Mouse (Mus musculus): ENCODE measurements around the gene Ikzf5. TPM values are rescaled to one million over a fixed set of nuclear protein-coding genes. Genes with fewer than 3 reads are reported as not detected.
"Not testable (repeated sequence)": the region's sequence is repeated elsewhere in the genome, so short reads cannot be mapped to it uniquely, and the experiment has no call there.

Ikzf5 gene
- polyA plus RNA-seq, 1 experiment from 2014 or later: 15.3 TPM

GRCm38 (mm10) chr7:131411941-131412270, 1.6 kb upstream of the Ikzf5 start:
- ATAC-seq (ENCODE audit: low read depth) (no peak), DNase-seq (ENCODE audit: low spot score) (no peak)
- 76% methylated on average over 2 of the region's 2 CpGs for WGBS
- H3K27ac ChIP-seq (replicated peaks; ENCODE audit: low read depth, low read length): no peak overlapping the region
- H3K4me3 ChIP-seq (ENCODE audit: low read depth, low read length): peak overlapping the region; percentile 93; the same call in 1 of the 2 replicates
- H3K4me2 ChIP-seq (ENCODE audit: low read depth, low read length): peak overlapping the region; percentile 80
- no peaks in the 10 kb centered on the region for H3K9me3 ChIP-seq (ENCODE audit: control insufficient read depth, low read length)
- peaks cover 15% of the 10 kb centered on the region for H3K4me1 ChIP-seq (ENCODE audit: control insufficient read depth, insufficient read depth, low read length)
- H3K36me3 ChIP-seq (ENCODE audit: control insufficient read depth, insufficient read depth, low read length): no peaks in the 10 kb centered on the region
- H3K27me3 ChIP-seq (replicated peaks; ENCODE audit: control insufficient read depth, insufficient read depth, low read length): no peaks in the 10 kb centered on the region
- H3K9ac ChIP-seq (ENCODE audit: low read depth, low read length): no peak overlapping the region

DNA sequence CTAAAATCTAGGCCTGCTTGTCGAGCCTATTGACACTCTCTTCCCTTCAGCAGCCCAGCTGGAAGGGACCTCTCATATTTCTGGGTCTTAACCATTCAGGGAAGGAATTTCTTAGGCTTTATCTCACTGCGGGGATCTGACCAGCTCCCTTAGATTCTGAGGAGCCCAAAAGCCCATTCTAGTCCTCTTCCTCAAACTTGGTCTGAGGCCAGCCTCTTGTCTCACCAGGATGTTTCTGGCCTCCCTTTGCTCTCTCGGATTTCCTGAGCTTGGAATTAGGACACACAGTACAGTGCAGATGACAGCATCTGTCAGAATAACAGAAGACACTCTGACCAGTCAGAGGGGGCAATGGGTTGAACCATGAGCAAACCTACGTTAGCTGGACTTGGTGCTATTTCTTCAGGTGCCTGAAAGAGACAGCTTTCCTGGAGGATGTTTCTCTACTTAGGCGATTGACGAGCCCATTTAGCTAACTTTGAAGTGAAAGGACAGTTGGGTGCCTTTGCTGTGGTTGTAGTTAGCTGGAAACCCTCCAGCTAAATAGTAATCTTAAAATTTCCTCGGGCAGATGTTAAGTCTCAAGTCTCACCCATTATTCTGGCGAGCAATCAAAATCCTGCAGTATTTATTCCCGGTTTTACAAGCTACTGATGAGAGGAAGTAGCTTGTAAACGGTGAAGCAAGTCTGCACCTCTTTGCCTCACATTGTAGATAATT, 1.1 kb upstream of the Ikzf5 start:
- Histone ChIP-seq H3K27ac (replicated peaks; ENCODE audit: low read depth, low read length) (no peak overlapping the region), H3K9me3 (ENCODE audit: control insufficient read depth, low read length) (no peaks in the 10 kb centered on the region), H3K27me3 (replicated peaks; ENCODE audit: control insufficient read depth, insufficient read depth, low read length) (no peaks in the 10 kb centered on the region), H3K9ac (ENCODE audit: low read depth, low read length) (peak overlapping the region; percentile 94), H3K36me3 (ENCODE audit: control insufficient read depth, insufficient read depth, low read length) (no peaks in the 10 kb centered on the region), H3K4me1 (ENCODE audit: control insufficient read depth, insufficient read depth, low read length) (peaks cover 15% of the 10 kb centered on the region), H3K4me2 (ENCODE audit: low read depth, low read length) (peak overlapping the region; percentile 80), H3K4me3 (ENCODE audit: low read depth, low read length) (peak overlapping the region; percentile 93)
- 40% methylated on average over 10 of the region's 10 CpGs for WGBS
- ATAC-seq (ENCODE audit: low read depth) (no peak), DNase-seq (ENCODE audit: low spot score) (peak; percentile 14)

GRCm38 (mm10) chr7:131409988-131410385, 334 bp downstream of the Ikzf5 start:
- peak overlapping the region; percentile 65 for H3K27ac ChIP-seq (replicated peaks; ENCODE audit: low read depth, low read length)
- peaks cover 15% of the 10 kb centered on the region for H3K4me1 ChIP-seq (ENCODE audit: control insufficient read depth, insufficient read depth, low read length)
- no peaks in the 10 kb centered on the region for H3K9me3 ChIP-seq (ENCODE audit: control insufficient read depth, low read length)
- H3K36me3 ChIP-seq (ENCODE audit: control insufficient read depth, insufficient read depth, low read length): no peaks in the 10 kb centered on the region
- peak overlapping the region; percentile 80 for H3K4me2 ChIP-seq (ENCODE audit: low read depth, low read length)
- no peaks in the 10 kb centered on the region for H3K27me3 ChIP-seq (replicated peaks; ENCODE audit: control insufficient read depth, insufficient read depth, low read length)
- DNase-seq (ENCODE audit: low spot score): no peak
- peak overlapping the region; percentile 94 for H3K9ac ChIP-seq (ENCODE audit: low read depth, low read length)
- ATAC-seq (ENCODE audit: low read depth): peak; percentile 53
- peak overlapping the region; percentile 93 for H3K4me3 ChIP-seq (ENCODE audit: low read depth, low read length)
- 1% methylated on average over 15 of the region's 38 CpGs for WGBS

DNA sequence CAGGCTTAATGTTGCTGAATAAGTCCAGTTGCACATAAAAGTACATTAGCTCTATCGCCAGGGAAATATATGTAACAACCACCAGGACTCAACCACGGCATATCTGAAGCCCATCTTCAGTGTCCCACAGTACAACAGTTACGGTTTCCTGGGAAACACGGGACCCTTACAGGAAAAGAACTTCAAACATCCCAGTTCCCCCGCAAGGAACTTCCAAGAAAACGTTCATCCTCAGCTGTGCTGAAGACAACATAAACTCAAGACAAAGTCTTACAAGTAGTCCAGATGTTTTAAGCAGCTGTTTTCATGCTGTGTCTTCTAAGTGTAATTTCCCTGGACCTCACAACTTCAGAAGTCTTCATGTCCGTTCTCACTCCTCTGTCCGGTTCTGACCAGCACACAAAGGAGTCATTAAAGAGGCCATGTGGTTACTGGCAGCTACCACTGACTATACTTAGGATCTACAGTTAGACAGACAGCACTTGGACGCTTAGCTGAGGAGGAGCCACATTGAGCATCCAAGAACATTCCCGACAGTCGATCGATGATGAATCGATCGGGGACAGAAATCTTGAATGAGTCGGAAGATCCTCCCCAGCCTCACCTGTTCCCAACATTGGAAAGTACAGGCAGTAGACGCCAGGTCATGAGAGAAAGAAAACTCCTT, 867 bp downstream of the Ikzf5 start:
- Histone ChIP-seq H3K9me3 (ENCODE audit: control insufficient read depth, low read length) (no peaks in the 10 kb centered on the region), H3K36me3 (ENCODE audit: control insufficient read depth, insufficient read depth, low read length) (no peaks in the 10 kb centered on the region), H3K9ac (ENCODE audit: low read depth, low read length) (peak overlapping the region; percentile 94), H3K27ac (replicated peaks; ENCODE audit: low read depth, low read length) (peak overlapping the region; percentile 65; the same call in 1 of the 2 replicates), H3K27me3 (replicated peaks; ENCODE audit: control insufficient read depth, insufficient read depth, low read length) (no peaks in the 10 kb centered on the region), H3K4me3 (ENCODE audit: low read depth, low read length) (peak overlapping the region; percentile 93), H3K4me1 (ENCODE audit: control insufficient read depth, insufficient read depth, low read length) (peaks cover 15% of the 10 kb centered on the region), H3K4me2 (ENCODE audit: low read depth, low read length) (peak overlapping the region; percentile 80)
- DNase-seq (ENCODE audit: low spot score) (peak; percentile 26), ATAC-seq (ENCODE audit: low read depth) (no peak)
- WGBS: 5% methylated on average over 16 of the region's 16 CpGs

DNA sequence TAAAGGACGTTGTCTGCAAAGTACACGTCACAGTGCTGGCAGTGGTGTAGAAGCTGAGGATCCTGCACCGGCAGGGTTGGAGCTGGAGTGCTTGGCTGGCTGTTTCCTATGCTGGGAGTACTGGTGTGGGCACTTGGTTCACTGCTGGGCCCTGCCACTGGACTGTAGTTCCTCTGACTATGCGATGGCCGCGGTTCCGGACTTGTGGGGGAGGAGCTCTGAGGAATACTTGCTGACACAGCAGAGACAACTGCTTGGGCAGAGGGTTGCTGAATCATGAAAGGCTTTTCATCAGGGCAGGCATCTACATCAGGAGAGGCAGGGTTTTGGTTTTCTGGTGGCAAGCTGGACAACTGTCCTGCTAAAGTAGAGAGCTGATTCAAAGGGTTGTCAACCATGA, 18.6 kb downstream of the Ikzf5 start:
- not testable (repeated sequence) for H3K4me2 ChIP-seq (ENCODE audit: low read depth, low read length); H3K27me3 ChIP-seq (replicated peaks; ENCODE audit: control insufficient read depth, insufficient read depth, low read length); H3K27ac ChIP-seq (replicated peaks; ENCODE audit: low read depth, low read length); H3K9ac ChIP-seq (ENCODE audit: low read depth, low read length); DNase-seq (ENCODE audit: low spot score); H3K4me1 ChIP-seq (ENCODE audit: control insufficient read depth, insufficient read depth, low read length); H3K4me3 ChIP-seq (ENCODE audit: low read depth, low read length); H3K9me3 ChIP-seq (ENCODE audit: control insufficient read depth, low read length); ATAC-seq (ENCODE audit: low read depth)
- H3K36me3 ChIP-seq (ENCODE audit: control insufficient read depth, insufficient read depth, low read length): peaks cover 51% of the 10 kb centered on the region
- WGBS: 96% methylated on average over 6 of the region's 7 CpGs

GRCm38 (mm10) chr7:131371880-131372651, 38.3 kb downstream of the Ikzf5 start:
- Histone ChIP-seq H3K9ac (ENCODE audit: low read depth, low read length) (peak overlapping the region; percentile 92), H3K27me3 (replicated peaks; ENCODE audit: control insufficient read depth, insufficient read depth, low read length) (no peaks in the 10 kb centered on the region), H3K4me1 (ENCODE audit: control insufficient read depth, insufficient read depth, low read length) (peaks cover 9% of the 10 kb centered on the region), H3K27ac (replicated peaks; ENCODE audit: low read depth, low read length) (no peak overlapping the region), H3K4me3 (ENCODE audit: low read depth, low read length) (peak overlapping the region; percentile 83), H3K36me3 (ENCODE audit: control insufficient read depth, insufficient read depth, low read length) (peaks cover 7% of the 10 kb centered on the region; the same call in 1 of the 2 replicates), H3K4me2 (ENCODE audit: low read depth, low read length) (peak overlapping the region; percentile 69), H3K9me3 (ENCODE audit: control insufficient read depth, low read length) (no peaks in the 10 kb centered on the region)
- 74% methylated on average over 9 of the region's 9 CpGs for WGBS
- ATAC-seq (ENCODE audit: low read depth) (no peak), DNase-seq (ENCODE audit: low spot score) (peak; percentile 12)

GRCm38 (mm10) chr7:131371470-131371860, 38.9 kb downstream of the Ikzf5 start:
- H3K9me3 ChIP-seq (ENCODE audit: control insufficient read depth, low read length): no peaks in the 10 kb centered on the region
- WGBS: 6% methylated on average over 9 of the region's 9 CpGs
- H3K27ac ChIP-seq (replicated peaks; ENCODE audit: low read depth, low read length): peak overlapping the region; percentile 92
- H3K4me3 ChIP-seq (ENCODE audit: low read depth, low read length): peak overlapping the region; percentile 83
- peak overlapping the region; percentile 69 for H3K4me2 ChIP-seq (ENCODE audit: low read depth, low read length)
- ATAC-seq (ENCODE audit: low read depth) (no peak), DNase-seq (ENCODE audit: low spot score) (no peak)
- peak overlapping the region; percentile 92 for H3K9ac ChIP-seq (ENCODE audit: low read depth, low read length)
- no peaks in the 10 kb centered on the region for H3K27me3 ChIP-seq (replicated peaks; ENCODE audit: control insufficient read depth, insufficient read depth, low read length)
- peaks cover 9% of the 10 kb centered on the region for H3K4me1 ChIP-seq (ENCODE audit: control insufficient read depth, insufficient read depth, low read length)
- H3K36me3 ChIP-seq (ENCODE audit: control insufficient read depth, insufficient read depth, low read length): peaks cover 7% of the 10 kb centered on the region; the same call in 1 of the 2 replicates

DNA sequence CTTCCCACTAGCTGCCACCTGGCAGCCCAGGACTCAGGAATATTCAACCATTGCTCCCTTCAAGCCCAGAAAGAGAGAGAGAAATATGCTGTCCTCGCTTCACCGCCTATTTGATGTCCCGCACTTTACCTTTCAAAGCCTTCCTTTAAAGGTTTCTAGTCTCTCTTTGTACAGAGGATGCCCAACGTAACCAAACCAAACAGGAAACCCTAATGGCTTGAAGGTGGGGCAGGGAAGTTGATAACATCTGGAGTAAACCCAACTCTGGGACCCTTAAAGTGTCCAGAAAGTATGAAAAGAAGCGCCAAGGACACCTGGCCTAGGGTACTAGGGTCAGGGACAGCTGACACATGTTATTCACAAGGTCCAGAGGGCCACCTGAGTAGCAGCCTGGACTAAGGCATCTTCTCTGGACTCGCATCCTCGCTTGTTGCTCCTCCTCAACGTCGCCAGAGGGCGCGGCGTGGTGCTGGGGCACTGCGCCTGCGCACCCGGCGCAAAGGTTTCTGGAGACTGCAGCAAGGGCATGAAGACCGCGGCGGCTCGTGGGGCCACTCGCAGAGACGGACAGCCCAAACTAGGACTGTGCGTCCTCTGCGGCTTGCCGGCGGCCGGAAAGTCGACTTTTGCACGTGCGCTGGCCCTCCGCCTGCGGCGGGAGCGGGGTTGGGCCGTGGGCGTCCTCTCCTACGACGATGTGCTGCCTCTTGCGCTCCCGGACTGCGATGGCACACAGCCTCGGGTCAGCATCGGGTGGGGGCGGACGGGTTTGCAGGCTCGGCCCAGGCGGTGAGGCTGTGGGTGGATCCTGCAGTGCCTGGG, 39.5 kb downstream of the Ikzf5 start, which contains the start of gene Pstk:
Gene Pstk (plus strand): TSS at position 494 of the 822 bp plus-strand sequence.
- peak; percentile 93 for DNase-seq (ENCODE audit: low spot score)
- H3K9me3 ChIP-seq (ENCODE audit: control insufficient read depth, low read length): no peaks in the 10 kb centered on the region
- H3K4me1 ChIP-seq (ENCODE audit: control insufficient read depth, insufficient read depth, low read length): peaks cover 9% of the 10 kb centered on the region
- peak within 1 kb of the TSS; percentile 69 for H3K4me2 ChIP-seq (ENCODE audit: low read depth, low read length)
- peak within 1 kb of the TSS; percentile 83 for H3K4me3 ChIP-seq (ENCODE audit: low read depth, low read length)
- H3K27ac ChIP-seq (replicated peaks; ENCODE audit: low read depth, low read length): peak within 1 kb of the TSS; percentile 92
- WGBS: 4% methylated on average over 47 of the region's 47 CpGs
- peak; percentile 95 for ATAC-seq (ENCODE audit: low read depth)
- peaks cover 7% of the 10 kb centered on the region; the same call in 1 of the 2 replicates for H3K36me3 ChIP-seq (ENCODE audit: control insufficient read depth, insufficient read depth, low read length)
- H3K27me3 ChIP-seq (replicated peaks; ENCODE audit: control insufficient read depth, insufficient read depth, low read length): no peaks in the 10 kb centered on the region
- H3K9ac ChIP-seq (ENCODE audit: low read depth, low read length): peak within 1 kb of the TSS; percentile 92
